Mouse (Mus musculus): Measurements from ENCODE around the gene Tagap. TPM values are rescaled to one million over a fixed set of nuclear protein-coding genes. Genes with fewer than 3 reads are reported as not detected.
"Not testable (repeated sequence)": the region's sequence is repeated elsewhere in the genome, so short reads cannot be mapped to it uniquely, and the experiment has no call there.

The Tagap gene
- total RNA-seq, 2 experiments from 2014 or later: 1.9 to 2.2 TPM

DNA sequence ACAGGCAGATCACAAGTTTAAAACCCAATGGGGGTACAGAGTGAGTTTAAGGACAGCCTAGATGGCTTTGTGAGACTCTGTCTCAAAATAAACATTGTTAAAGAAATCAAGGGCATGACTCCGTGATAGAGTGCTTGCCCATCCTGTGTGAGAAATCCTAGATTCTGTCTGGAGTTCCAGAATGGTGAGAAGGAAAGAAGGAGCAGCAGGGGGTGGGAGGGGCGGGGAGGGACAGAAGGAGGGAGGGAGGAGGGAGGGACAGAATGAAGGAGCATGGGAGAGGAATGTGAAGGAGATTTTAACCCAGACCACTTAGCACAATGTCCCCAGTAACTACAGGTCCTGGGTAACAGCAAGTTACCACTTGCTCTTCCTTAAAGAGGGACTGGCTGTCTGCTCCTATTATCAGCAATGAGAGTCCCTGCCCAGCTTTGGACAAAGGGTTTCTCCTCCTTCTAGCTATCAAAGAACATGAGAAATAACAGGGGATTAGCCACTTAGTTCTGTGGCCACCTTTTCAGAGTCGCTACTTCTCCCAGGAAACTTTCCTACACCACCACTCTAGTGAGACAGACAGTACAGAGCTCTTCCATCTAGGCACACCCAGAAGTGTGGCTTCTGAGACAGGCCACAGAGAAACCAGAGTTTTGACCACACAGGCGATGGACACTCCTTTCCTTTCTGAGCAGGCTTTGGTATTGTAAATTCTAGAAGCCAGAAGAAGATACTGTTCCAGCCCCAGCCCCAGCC is 19.7 kb upstream of the Tagap start:
- intact Hi-C loops (cut with DNase I): no loop called here
- DNase-seq: no peak

DNA sequence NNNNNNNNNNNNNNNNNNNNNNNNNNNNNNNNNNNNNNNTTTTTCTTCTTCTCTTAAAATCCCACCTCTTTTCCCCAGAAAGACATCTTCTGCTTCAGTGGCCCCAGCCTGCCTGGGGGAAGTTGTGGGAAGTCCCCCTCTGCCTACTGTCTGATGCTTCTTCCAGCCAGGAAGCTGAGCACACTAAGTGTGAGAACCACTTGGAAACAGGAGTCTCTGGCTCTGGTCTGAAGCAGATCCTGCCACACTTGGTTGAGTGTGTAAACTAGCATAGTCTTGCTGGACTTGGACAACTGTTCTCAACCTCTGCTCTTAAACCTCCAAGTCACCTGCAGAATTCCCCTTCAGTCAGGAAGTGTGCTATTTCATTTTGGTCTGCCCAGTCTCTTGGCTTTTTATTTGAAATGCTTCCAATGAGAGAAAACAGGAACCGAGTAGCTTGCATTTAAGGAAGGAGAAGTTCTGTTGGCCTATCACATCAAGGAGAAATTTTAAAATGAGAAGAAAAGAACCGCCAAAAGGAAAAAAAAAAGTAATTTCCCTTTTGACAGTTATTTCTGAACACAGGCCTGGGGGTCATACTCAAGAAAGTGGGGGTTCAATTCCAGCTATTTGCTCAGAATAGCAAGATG is 11.1 kb upstream of the Tagap start:
- intact Hi-C loops (cut with DNase I): no loop called here
- DNase-seq: no peak

DNA sequence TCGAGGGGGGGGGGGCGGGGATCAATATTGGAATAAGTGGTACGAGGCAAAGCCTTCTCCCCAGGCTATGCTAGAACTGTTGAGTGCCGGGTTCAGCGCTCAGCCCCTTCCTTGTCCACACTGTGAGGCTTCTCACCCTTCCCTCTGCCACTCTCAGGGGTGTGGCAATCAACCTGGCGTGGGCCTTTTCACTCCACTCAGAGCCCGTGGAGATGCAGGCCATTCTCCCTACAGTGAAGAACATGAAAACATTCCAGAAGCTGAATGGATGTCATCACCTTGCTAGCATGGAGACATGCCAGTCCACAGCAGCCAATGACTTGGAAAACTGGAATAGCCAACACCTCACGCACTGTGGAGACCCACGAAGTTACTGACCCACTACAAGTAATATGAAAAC is 10.0 kb upstream of the Tagap start:
- DNase-seq: no peak
- intact Hi-C loops (cut with DNase I): no loop called here

DNA sequence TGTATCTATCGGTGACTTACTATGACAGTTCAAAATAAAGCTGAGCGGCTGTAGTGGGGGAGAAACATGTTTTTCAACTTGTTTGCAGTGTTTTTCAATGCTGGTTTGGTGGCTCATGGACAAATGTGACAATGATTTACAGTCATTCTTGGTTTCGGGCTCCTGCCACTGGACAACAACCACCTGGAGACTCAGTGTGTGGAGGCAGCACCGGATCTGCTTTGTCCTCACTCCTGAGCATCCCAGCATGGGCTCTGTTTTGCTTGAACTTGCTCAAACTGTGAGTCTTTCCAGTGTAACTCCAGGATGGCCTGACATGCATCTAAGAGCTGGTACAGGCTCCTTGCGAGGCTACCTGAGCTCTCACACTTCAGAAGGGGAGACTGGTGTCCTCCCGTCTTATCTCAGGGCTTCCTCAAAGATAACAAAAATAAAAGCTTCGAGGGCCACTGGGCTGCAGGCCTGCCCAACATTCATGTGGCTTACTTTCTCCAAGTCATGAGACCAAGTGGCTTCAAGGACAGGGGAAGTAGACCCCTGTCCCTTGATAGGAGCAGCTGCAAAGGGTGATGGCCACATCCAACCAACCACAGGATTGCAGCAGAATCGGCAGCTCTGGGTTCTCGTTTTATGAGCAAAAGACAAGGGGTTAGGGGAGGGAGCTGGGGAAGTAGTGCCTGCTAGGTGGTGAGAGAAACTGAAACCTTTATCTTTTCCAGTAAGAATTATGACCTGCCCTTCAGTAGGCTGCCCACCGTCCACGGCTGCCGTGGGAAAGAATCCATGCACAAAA is 8.8 kb upstream of the Tagap start:
- DNase-seq: no peak
- intact Hi-C loops (cut with DNase I): no loop called here

DNA sequence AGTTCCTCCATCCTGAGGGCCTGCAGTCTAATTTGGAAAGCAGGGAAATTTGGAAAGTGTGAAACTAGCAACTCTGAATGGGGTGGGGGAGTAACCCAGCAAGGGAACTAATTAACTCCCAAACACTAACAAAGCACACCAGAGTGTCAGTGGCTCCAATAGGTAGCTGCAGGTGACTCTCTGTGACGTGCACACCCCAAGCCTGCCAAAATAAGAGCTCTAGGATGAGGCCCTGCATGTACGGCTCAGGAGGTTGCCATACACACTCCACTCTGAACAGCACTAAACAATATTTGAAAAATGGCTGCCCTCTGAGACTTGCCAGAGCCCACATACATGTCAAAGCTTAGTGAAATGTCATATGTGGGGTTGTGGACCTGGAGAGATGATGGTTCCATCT is 7.4 kb upstream of the Tagap start:
- DNase-seq: no peak
- intact Hi-C loops (cut with DNase I): no loop called here

DNA sequence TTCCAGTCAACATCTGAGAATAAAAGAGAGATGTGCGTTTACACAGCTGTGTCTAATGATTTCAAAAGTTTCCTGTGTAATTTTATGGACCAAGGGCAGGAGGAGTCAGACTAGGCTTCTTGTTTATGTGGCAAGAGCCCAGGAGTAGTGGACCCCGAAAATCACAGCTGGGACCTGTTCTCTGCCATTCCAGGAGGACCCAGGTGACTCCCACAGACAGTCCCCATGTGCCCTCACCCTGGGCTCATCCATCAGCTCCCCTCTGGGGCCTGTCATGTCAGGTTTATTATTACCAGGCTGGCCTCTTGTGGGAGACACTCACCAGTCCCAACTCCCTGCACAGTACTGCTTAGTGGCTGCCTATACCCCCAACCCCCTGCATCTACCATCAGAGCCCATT is 6.6 kb upstream of the Tagap start:
- no peak for DNase-seq
- intact Hi-C loops (cut with DNase I): no loop called here

DNA sequence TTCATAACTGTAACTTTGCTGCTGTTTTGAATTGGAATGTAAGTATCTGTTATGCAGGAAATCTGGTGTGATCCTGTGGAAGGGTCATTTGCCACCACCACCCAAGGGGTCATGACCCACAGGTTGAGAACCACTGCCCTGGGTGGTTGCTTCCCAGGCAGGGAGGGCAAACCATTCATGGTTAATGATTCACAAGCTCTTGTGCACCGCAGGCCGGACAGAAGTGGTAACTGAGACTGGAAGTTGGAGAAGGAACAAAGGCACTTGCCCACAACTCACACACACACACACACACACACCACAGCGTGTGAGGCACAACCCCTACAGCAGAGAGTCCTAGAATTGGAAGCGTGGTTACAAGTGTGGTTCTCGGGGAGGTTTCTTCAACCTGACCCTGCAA is 3.2 kb upstream of the Tagap start:
- intact Hi-C loops (cut with DNase I): no loop called here

DNA sequence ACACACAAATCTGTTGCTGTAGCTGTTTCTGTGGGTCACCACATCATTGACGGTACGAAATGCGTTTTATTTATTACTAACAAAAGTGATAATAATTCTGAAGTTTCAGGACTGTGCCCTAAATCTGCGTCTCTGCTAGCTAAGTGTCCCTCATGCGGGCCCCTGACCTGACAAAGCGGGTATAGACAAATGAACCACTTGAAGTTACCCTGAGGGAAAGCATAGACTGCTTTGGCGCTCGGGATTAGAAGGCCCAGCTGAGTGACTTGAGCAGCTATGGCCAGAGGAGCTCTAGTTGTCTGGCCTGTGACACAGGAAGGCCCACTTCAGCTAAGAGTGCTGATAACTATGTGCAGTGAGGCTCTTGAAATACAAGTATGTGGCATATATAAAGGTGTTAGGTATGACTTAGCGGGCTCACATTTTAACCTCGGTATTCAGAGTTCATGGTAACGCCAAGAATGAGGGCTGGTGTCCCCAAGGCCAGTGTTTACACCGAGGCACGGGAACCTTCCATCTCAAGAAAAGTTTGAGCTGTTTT is 1.5 kb upstream of the Tagap start:
- intact Hi-C loops (cut with DNase I): no loop called here

More for the DNA sequence above, 3.2 kb upstream of the Tagap start:
- no peak for DNase-seq

DNA sequence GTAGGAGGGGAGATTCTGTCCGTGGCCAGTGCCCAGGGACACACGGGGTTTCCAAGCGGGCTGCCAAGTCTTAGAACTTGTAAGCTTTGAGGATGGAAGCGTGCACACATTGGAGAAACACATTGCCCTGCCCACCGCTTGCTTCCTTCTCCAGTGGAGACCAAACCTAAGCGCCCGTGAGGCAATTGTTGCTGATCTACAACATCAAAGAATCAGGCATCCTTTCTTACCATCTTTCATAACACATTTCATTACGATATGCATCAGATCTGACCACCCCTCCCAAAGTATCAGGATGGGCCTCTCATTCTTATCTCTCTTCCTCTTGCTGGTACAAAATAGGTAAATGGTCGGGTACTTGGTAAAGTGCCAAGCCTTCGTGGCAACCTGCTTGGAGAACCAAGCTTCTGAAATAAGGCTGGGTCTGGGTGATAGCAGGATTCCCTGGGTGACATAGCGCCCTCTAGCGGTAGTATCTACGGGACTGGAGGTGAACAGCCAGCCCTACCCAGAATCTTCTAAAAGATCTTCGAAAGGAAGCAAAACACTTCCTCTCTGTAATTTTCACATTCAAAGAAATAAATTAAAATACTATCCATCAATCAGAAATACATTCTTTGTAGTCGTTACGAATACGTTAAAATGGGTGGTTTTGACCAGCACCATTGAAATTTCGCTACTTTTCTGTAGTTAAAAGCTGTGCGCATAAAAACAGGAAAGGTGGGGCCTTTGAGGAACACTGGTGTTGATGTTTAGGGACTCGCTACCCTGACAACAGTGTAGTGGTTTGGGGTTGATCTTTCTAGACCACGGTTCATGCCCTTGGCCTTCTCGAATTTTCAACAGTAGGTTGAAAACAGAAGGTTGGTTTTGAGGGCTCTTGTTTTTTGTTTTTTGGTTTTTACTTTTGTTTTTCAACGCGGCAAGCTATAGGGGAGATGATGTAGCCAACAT is 2.1 kb downstream of the Tagap start:
- peak; percentile 33 to 61 for DNase-seq

More for the DNA sequence above, 1.5 kb upstream of the Tagap start:
- no peak for DNase-seq

DNA sequence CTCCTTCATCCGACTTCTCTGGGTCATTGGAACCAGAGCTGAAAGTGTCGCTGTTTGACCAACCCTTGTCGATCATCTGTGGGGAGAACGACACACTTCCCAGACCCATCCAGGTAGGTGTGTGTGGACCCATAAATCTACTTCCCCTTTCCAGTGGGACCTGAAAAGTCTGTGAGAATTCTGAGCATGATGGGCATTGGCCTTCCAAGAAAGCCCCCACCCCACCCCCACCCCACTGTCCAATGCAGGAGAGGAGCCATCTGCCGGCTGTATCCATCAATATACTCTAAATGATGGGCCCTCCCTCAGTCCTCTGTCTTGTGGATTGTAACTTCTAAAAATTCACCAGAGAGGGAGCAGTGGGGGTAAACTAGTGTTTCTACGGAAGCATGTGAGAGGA is 2.9 kb downstream of the Tagap start:
- DNase-seq: no peak
- intact Hi-C loops (cut with DNase I): loop anchor here (2.0 kb wide), 1 partner anchor 60 kb away; no protein-coding TSS in a partner anchor

More for the DNA sequence above, 2.1 kb downstream of the Tagap start:
- intact Hi-C loops (cut with DNase I): loop anchor here (2.0 kb wide), 1 partner anchor 59 kb away; no protein-coding TSS in a partner anchor

DNA sequence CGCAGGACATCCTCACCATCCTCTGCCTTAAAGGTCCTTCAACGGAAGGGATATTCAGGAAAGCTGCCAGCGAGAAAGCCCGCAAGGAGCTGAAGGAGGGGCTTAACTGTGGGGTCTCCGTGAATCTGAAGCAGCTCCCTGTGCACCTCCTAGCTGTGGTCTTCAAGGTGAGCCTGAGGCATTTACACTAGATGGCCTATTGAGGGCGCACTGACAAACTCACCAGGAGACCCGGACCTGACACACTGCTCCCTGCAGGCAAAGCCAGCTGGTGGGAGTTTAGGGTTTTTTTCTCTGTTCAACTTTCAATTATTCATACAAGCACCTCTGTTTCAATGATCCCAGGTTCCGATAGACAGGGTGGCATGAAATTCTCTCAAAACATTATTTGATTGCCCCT is 3.5 kb downstream of the Tagap start:
- intact Hi-C loops (cut with DNase I): loop anchor here (2.0 kb wide), 1 partner anchor 60 kb away; no protein-coding TSS in a partner anchor
- no peak for DNase-seq

DNA sequence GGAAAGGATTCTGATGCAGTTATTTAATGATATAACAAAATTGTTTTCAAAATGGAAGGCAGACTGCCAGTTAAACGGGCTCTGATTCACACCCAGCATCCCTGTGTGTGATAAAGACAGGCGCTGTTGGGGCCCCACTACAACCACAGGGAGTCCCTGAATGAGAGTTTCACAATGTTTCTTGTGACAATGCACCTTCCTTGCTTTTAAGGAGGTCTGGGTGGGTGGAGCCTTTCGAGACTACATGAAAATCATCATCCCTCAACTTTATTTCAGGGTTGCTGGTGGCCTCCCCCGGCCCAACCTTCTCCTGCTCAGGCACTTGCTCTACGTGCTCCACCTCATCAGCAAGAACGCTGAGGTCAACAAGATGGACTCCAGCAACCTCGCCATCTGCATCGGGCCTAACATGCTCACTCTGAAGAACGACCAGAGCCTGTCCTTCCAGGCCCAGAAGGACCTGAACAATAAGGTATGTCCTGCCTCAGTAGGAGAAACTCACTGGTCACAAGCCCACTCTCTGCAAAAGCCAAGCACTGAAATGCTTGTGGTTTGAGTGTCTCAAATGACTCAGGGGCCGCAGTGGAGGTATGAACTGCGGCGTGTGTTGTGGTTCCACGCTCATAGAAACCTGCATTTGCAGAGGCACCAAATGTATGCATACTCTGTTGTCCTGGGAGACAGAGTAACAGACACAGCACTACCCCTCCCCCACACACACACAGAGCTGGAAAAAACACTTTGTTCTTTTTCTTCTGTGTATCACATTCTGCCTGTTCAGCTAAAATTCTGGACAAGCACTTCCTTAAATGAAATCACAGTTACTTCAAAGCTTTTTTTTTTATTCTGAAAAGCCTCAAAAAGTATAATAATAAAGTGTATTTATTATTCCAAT is 5.5 kb downstream of the Tagap start:
- intact Hi-C loops (cut with DNase I): no loop called here
- DNase-seq: no peak

DNA sequence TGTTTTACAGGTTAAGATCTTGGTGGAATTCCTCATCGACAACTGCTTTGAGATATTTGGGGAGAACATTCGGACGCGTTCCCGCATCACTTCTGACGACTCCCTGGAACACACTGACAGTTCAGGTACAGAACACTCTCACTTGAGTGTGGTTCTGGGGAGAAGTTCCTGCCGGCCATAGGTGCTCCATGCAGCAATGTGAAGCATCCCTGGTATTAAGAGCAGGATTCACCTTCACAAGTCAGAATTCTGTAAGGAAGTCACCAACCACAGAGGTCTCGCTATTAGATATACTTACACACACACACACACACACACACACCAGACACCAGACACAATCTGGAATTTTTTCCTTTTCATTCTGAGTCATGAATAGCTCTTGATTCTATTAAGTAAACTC is 6.3 kb downstream of the Tagap start:
- not testable (repeated sequence) for DNase-seq

DNA sequence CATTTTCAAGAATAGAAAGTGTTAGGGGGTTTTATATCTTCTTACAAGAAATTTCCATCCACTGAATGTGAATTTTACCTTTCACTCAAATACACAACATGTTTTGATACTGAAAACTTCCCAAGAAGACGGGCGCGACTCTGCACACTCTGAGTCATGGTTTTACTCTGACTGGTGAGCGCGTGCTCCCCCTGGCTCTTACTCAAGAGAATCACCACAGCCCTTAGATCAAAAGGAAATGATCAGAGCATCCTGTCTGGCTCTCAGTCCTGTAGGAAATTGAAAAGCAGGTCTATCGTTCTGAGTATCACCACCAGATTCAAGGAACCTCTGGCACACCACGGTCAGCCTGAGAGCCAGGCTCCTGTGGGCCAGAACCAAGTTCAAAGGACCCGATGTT is 13.8 kb downstream of the Tagap start:
- intact Hi-C loops (cut with DNase I): no loop called here
- peak in 1 of 2 experiments; percentile 20 for DNase-seq

More for the DNA sequence above, 6.3 kb downstream of the Tagap start:
- intact Hi-C loops (cut with DNase I): not testable (repeated sequence)

DNA sequence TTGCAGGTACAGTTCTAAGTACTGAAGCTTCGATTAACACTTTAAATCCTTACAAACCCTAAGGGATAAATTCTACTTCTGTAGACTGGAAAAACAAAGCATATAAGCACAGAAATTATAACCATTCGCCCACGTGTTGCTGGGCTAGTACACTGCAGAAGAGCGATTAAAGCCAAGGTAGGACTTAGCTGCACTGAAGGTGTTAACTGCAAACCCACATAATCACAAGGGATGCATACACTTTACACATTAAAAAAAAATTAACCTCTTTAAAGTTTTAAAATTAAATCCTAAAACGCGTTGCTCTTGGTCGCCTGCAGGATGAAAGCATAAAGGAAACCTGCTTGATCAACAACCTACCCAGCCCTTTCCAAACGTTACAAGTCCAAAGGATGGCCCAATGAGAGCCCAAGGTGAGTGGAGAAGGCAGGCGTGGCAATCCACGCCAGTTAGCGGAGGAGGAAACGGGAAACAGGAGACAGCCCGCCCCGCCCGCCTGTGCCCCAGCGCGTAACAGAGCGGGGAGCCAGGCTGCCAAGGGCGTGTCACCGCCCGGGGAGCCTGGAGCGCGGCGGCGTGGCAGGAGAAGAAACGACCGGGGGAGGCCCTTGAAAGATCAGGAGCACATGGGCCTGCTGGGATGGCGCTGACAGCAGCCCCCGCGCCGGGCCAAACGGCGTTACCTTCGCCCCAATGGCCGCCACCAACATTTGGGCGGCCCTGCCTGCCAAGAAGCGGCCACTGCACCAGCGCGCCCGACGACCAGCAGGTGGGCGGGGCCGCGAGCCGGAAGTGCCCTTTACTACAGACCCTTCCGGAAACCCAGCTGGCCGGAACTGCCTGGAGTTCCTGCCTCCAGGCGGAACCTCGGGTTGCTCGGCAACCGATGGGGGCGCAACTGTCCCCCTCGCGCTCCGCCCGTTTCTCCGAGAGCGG is 19.6 kb downstream of the Tagap start, which contains the start of gene Rsph3a:
Gene Rsph3a, plus strand, starts transcription at position 498 of the 936 bp plus-strand sequence.
- DNase-seq: peak; percentile 74 to 78
- intact Hi-C loops (cut with DNase I): not testable (repeated sequence)

DNA sequence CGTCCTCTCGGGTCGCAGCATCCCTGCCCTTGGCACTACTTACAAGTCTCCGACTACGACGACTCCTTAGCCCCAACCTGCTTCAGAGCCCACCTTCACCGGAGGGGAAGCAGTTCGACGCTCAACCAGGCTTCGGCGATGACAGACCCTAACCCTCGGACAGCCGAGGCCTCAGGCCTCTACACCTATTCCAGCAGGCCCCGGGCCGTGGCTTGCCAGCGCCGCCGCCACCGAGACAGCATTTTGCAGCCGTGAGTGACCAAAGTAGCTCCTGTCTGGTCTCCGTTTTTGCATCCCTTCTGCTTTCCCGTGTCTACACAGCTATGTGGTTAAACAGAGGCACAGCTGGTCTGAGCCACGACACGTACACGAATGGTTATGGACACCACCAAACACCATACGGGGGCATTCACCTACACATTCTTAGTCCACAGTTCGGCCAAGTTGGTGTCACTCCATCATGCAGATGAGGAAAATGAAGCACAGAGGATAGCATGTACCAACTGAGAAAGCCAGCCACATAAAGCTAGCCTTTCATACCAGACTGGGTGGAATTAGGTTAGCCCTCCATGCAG is 20.3 kb downstream of the Tagap start:
- DNase-seq; intact Hi-C loops (cut with DNase I): not testable (repeated sequence)

DNA sequence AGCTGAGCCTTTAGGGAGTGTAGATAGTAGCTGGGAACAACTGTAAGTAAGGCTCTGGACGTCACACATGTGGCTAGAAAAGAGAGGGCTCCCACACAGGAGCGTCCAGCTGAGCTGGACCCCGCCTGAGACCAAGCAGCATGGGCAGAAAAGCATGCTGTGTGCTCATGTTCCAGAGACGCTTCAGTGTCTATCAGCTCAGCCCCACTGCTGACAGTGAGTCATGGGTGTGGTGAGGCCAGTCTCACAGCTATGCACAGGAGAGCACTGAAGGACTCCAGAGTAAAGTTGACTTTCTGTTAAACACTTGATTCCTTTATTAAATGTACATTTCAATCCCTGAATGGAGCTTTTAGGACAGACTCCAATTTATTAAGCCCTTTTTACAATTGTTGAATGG is 25.5 kb downstream of the Tagap start:
- intact Hi-C loops (cut with DNase I); DNase-seq: not testable (repeated sequence)

Measured in gastrocnemius, postnatal 36 days (tissue).